Mouse (Mus musculus) bone marrow, adult 2 months (tissue): ENCODE results near the gene Snx20. TPM values are rescaled to one million over a fixed set of nuclear protein-coding genes. Genes with fewer than 3 reads are reported as not detected.
"Not testable (repeated sequence)": the region's sequence is repeated elsewhere in the genome, so short reads cannot be mapped to it uniquely, and the experiment has no call there.

Experiments
- H3K27ac ChIP-seq: fragments of 200-500 bp; 2 replicates; pipeline ENCODE4 v1.5.1; 2012; ENCODE audit warnings: low read depth, mild to moderate bottlenecking, control low read depth, inconsistent platforms, low read length; ENCODE audit not compliant: control insufficient read depth, poor library complexity, insufficient read depth
- H3K4me1 ChIP-seq: fragments of 200-500 bp; 2 replicates; pipeline ENCODE4 v1.6.1; 2011; ENCODE audit warnings: low read length; ENCODE audit not compliant: control insufficient read depth, insufficient read depth
- H3K4me3 ChIP-seq: fragments of 200-500 bp; replicated peaks from 2 replicates; pipeline ENCODE3; 2011; ENCODE audit warnings: mild to moderate bottlenecking, low read depth, low read length, control low read depth; ENCODE audit not compliant: control insufficient read depth
- CTCF ChIP-seq: fragments of 200-500 bp; IDR thresholded peaks from 2 replicates; pipeline ENCODE4 v1.5.1; 2011; ENCODE audit warnings: low read length, control low read depth; ENCODE audit not compliant: control insufficient read depth, insufficient read depth
- POLR2A ChIP-seq: fragments of 200-500 bp; IDR thresholded peaks from 2 replicates; pipeline ENCODE4 v1.6.1; 2011; ENCODE audit warnings: low read depth, mild to moderate bottlenecking, control low read depth, low read length, borderline replicate concordance; ENCODE audit not compliant: control insufficient read depth
- WGBS: fragments of 180-500 bp; shearing (Covaris S2); methylation state at CpG from one replicate; pipeline ENCODE4 v1.1.7; 2018; 5-methylcytosine and 5-hydroxymethylcytosine counted together
- polyA plus RNA-seq: library from polyadenylated mRNA; stranded (reverse); fragments of >200 nt; gene quantifications from 2 replicates; pipeline ENCODE4 v1.2.4, GENCODE M21; 2011; ENCODE audit warnings: low replicate concordance; ENCODE audit not compliant: missing spikeins, insufficient read depth, insufficient read length

Gene Snx20
- polyA plus RNA-seq, 1 experiment, result 18.6 TPM

GRCm38 (mm10) chr8:88668400-88669086 is 32.6 kb upstream of the Snx20 start:
- Histone ChIP-seq H3K4me1 (peaks cover 13% of the 10 kb centered on the region), H3K27ac (peak overlapping the region; percentile 77), H3K4me3 (no peak overlapping the region)
- TF ChIP-seq POLR2A (no peak), CTCF (no peak)
- 5% methylated on average over 14 of the region's 14 CpGs for WGBS

GRCm38 (mm10) chr8:88666435-88666834 is 30.5 kb upstream of the Snx20 start:
- TF ChIP-seq POLR2A (no peak), CTCF (no peak)
- 2% methylated on average over 1 of the region's 1 CpGs for WGBS
- peaks cover 15% of the 10 kb centered on the region for H3K4me1 ChIP-seq
- H3K27ac ChIP-seq, result peak overlapping the region; percentile 50; the same call in 1 of the 2 replicates
- no peak overlapping the region for H3K4me3 ChIP-seq

GRCm38 (mm10) chr8:88664947-88665346 is 29.0 kb upstream of the Snx20 start:
- Histone ChIP-seq H3K4me1 (peaks cover 15% of the 10 kb centered on the region), H3K4me3 (no peak overlapping the region), H3K27ac (no peak overlapping the region)
- WGBS, result 82% methylated on average over 19 of the region's 19 CpGs
- TF ChIP-seq CTCF (no peak), POLR2A (no peak)

- peaks cover 12% of the 10 kb centered on the region for H3K4me1 ChIP-seq
- TF ChIP-seq CTCF (no peak), POLR2A (0 out of 2 replicates have a peak, but pooled peaks have one; percentile 22)
- H3K27ac ChIP-seq, result peak overlapping the region; percentile 67
- H3K4me3 ChIP-seq, result peak overlapping the region; percentile 44
- 36% methylated on average over 16 of the region's 16 CpGs for WGBS
Observed at GRCm38 (mm10) chr8:88664121-88664520, 28.2 kb upstream of the Snx20 start.

- Histone ChIP-seq H3K27ac (peak overlapping the region; percentile 86), H3K4me1 (peaks cover 9% of the 10 kb centered on the region), H3K4me3 (no peak overlapping the region)
- TF ChIP-seq POLR2A (no peak), CTCF (no peak)
- 5% methylated on average over 6 of the region's 6 CpGs for WGBS
Observed at GRCm38 (mm10) chr8:88662401-88662821, 26.5 kb upstream of the Snx20 start.

- Histone ChIP-seq H3K4me1 (peaks cover 2% of the 10 kb centered on the region), H3K27ac (no peak overlapping the region), H3K4me3 (no peak overlapping the region)
- no peak for TF ChIP-seq CTCF
- 68% methylated on average over 3 of the region's 3 CpGs for WGBS
Observed at GRCm38 (mm10) chr8:88659873-88660272, 23.9 kb upstream of the Snx20 start.

- no peak overlapping the region for H3K27ac ChIP-seq
- H3K4me1 ChIP-seq, result peaks cover 7% of the 10 kb centered on the region
- no peak overlapping the region for H3K4me3 ChIP-seq
- TF ChIP-seq CTCF, result no peak
- TF ChIP-seq POLR2A, result no peak
Observed at GRCm38 (mm10) chr8:88655334-88655733, 19.4 kb upstream of the Snx20 start.

GRCm38 (mm10) chr8:88651122-88651521 is 15.2 kb upstream of the Snx20 start:
- not testable (repeated sequence) for H3K4me3 ChIP-seq, H3K27ac ChIP-seq
- peaks cover 12% of the 10 kb centered on the region for H3K4me1 ChIP-seq
- WGBS, result 12% methylated on average over 4 of the region's 4 CpGs

- no peak for TF ChIP-seq POLR2A
- no peak for TF ChIP-seq CTCF
- 51% methylated on average over 6 of the region's 6 CpGs for WGBS
- Histone ChIP-seq H3K27ac (no peak overlapping the region), H3K4me1 (peaks cover 12% of the 10 kb centered on the region), H3K4me3 (no peak overlapping the region)
Observed at GRCm38 (mm10) chr8:88650016-88650708, 14.2 kb upstream of the Snx20 start.
